Mouse (Mus musculus) limb, embryonic 13.5 days (tissue): ENCODE data around the gene Gde1. TPM values are rescaled to one million over a fixed set of nuclear protein-coding genes. Genes with fewer than 3 reads are reported as not detected.

ENCODE experiments used
- ATAC-seq: fragments of 200-750 bp; cut with Nextera tagmentation; 2 replicates; pipeline ENCODE4 v1.8.0; 2017; ENCODE audit warnings: low read depth, moderate number of reproducible peaks, moderate TSS enrichment; ENCODE audit not compliant: low FRiP score
- H3K27ac ChIP-seq: fragments of 300-500 bp; sonication (generic); 2 replicates; pipeline ENCODE4 v1.5.1; 2015; ENCODE audit warnings: inconsistent platforms, mild to moderate bottlenecking, moderate library complexity
- H3K27me3 ChIP-seq: fragments of 300-500 bp; sonication (generic); 2 replicates; pipeline ENCODE4 v1.6.1; 2015; ENCODE audit warnings: mild to moderate bottlenecking, inconsistent platforms
- H3K36me3 ChIP-seq: fragments of 300-500 bp; sonication (generic); 2 replicates; pipeline ENCODE4 v1.6.1; 2015; ENCODE audit warnings: inconsistent platforms, mild to moderate bottlenecking, moderate library complexity
- H3K4me1 ChIP-seq: fragments of 300-500 bp; sonication (generic); 2 replicates; pipeline ENCODE4 v1.6.1; 2015; ENCODE audit warnings: inconsistent platforms
- H3K4me2 ChIP-seq: fragments of 300-500 bp; sonication (generic); replicated peaks from 2 replicates; pipeline ENCODE4 v1.6.1; 2015; ENCODE audit warnings: inconsistent platforms, mild to moderate bottlenecking, moderate library complexity
- H3K4me3 ChIP-seq: fragments of 300-500 bp; sonication (generic); 2 replicates; pipeline ENCODE4 v1.5.1; 2015; ENCODE audit warnings: moderate library complexity, mild to moderate bottlenecking, inconsistent platforms
- H3K9ac ChIP-seq: fragments of 300-500 bp; sonication (generic); 2 replicates; pipeline ENCODE4 v1.6.1; 2015; ENCODE audit warnings: mild to moderate bottlenecking, inconsistent platforms
- H3K9me3 ChIP-seq: fragments of 300-500 bp; sonication (generic); 2 replicates; pipeline ENCODE4 v1.6.1; 2016; ENCODE audit warnings: inconsistent platforms
- WGBS: fragments of 180-500 bp; shearing (Covaris S2); methylation state at CpG from one replicate; pipeline ENCODE4 v1.1.7; 2015; 5-methylcytosine and 5-hydroxymethylcytosine counted together
- polyA plus RNA-seq: library from polyadenylated mRNA; unstranded; fragments of >200 nt; fragmentation: Nextera tagmentation; extraction: Ambion mirVana; gene quantifications from 2 replicates; pipeline ENCODE4 v1.2.1, GENCODE M21; 2015

Gene Gde1
- polyA plus RNA-seq, 1 experiment from 2014 or later: 80.4 TPM

GRCm38 (mm10) chr7:118728846-118729587, 23.4 kb upstream of the Gde1 start:
- ATAC-seq: no peak

GRCm38 (mm10) chr7:118725459-118725858, 19.9 kb upstream of the Gde1 start:
- no peak overlapping the region for H3K4me2 ChIP-seq
- ATAC-seq: no peak
- no peaks in the 10 kb centered on the region for H3K9me3 ChIP-seq
- H3K4me3 ChIP-seq: no peak overlapping the region
- H3K9ac ChIP-seq: no peak overlapping the region
- no peaks in the 10 kb centered on the region for H3K4me1 ChIP-seq
- 82% methylated on average over 2 of the region's 2 CpGs for WGBS
- H3K36me3 ChIP-seq: peaks cover 74% of the 10 kb centered on the region
- no peak overlapping the region for H3K27ac ChIP-seq
- no peaks in the 10 kb centered on the region for H3K27me3 ChIP-seq

More at GRCm38 (mm10) chr7:118728846-118729587, 23.4 kb upstream of the Gde1 start:
- Histone ChIP-seq H3K36me3 (peaks cover 85% of the 10 kb centered on the region), H3K4me3 (no peak overlapping the region), H3K9ac (no peak overlapping the region), H3K27me3 (no peaks in the 10 kb centered on the region), H3K9me3 (no peaks in the 10 kb centered on the region), H3K27ac (no peak overlapping the region), H3K4me2 (no peak overlapping the region), H3K4me1 (no peaks in the 10 kb centered on the region)
- 88% methylated on average over 13 of the region's 13 CpGs for WGBS

GRCm38 (mm10) chr7:118723927-118724326, 18.3 kb upstream of the Gde1 start:
- Histone ChIP-seq H3K9me3 (no peaks in the 10 kb centered on the region), H3K4me2 (no peak overlapping the region), H3K4me1 (no peaks in the 10 kb centered on the region), H3K27ac (no peak overlapping the region), H3K4me3 (no peak overlapping the region), H3K9ac (no peak overlapping the region), H3K36me3 (peaks cover 71% of the 10 kb centered on the region), H3K27me3 (no peaks in the 10 kb centered on the region)
- 94% methylated on average over 9 of the region's 9 CpGs for WGBS
- no peak for ATAC-seq

GRCm38 (mm10) chr7:118718066-118718465, 12.5 kb upstream of the Gde1 start:
- Histone ChIP-seq H3K27ac (no peak overlapping the region), H3K4me3 (no peak overlapping the region), H3K36me3 (peaks cover 50% of the 10 kb centered on the region), H3K4me1 (peaks cover 9% of the 10 kb centered on the region), H3K4me2 (no peak overlapping the region), H3K9ac (no peak overlapping the region), H3K9me3 (no peaks in the 10 kb centered on the region), H3K27me3 (no peaks in the 10 kb centered on the region)
- WGBS: 96% methylated on average over 4 of the region's 4 CpGs
- no peak for ATAC-seq

- no peak for ATAC-seq
- Histone ChIP-seq H3K27ac (no peak overlapping the region), H3K4me2 (no peak overlapping the region), H3K9ac (no peak overlapping the region), H3K4me3 (no peak overlapping the region), H3K27me3 (no peaks in the 10 kb centered on the region), H3K4me1 (peaks cover 11% of the 10 kb centered on the region), H3K36me3 (peaks cover 30% of the 10 kb centered on the region), H3K9me3 (no peaks in the 10 kb centered on the region)
- 94% methylated on average over 1 of the region's 1 CpGs for WGBS
Observed at GRCm38 (mm10) chr7:118714873-118715272, 9.3 kb upstream of the Gde1 start.

GRCm38 (mm10) chr7:118712228-118713173, 6.9 kb upstream of the Gde1 start, which contains the start of gene Ccp110:
Ccp110 (plus strand) TSS chr7:118712552.
- H3K27ac ChIP-seq: no peak within 1 kb of the TSS

GRCm38 (mm10) chr7:118710776-118711175, 5.2 kb upstream of the Gde1 start:
- no peak overlapping the region for H3K4me3 ChIP-seq
- no peak overlapping the region for H3K4me2 ChIP-seq
- no peak overlapping the region for H3K27ac ChIP-seq
- H3K36me3 ChIP-seq: peaks cover 11% of the 10 kb centered on the region
- no peak for ATAC-seq
- H3K4me1 ChIP-seq: peaks cover 15% of the 10 kb centered on the region
- H3K27me3 ChIP-seq: no peaks in the 10 kb centered on the region
- no peaks in the 10 kb centered on the region for H3K9me3 ChIP-seq
- 74% methylated on average over 5 of the region's 5 CpGs for WGBS
- no peak overlapping the region for H3K9ac ChIP-seq

More at GRCm38 (mm10) chr7:118712228-118713173, 6.9 kb upstream of the Gde1 start, which contains the start of gene Ccp110:
- 1% methylated on average over 48 of the region's 48 CpGs for WGBS
- H3K36me3 ChIP-seq: peaks cover 15% of the 10 kb centered on the region
- H3K4me1 ChIP-seq: peaks cover 11% of the 10 kb centered on the region
- peak within 1 kb of the TSS; percentile 72 for H3K9ac ChIP-seq
- peak; percentile 97 for ATAC-seq
- no peaks in the 10 kb centered on the region for H3K27me3 ChIP-seq
- peak within 1 kb of the TSS; percentile 88 for H3K4me3 ChIP-seq
- H3K4me2 ChIP-seq: peak within 1 kb of the TSS; percentile 74
- H3K9me3 ChIP-seq: no peaks in the 10 kb centered on the region

GRCm38 (mm10) chr7:118708002-118708401, 2.4 kb upstream of the Gde1 start:
- Histone ChIP-seq H3K4me2 (no peak overlapping the region), H3K4me1 (peaks cover 26% of the 10 kb centered on the region), H3K27ac (no peak overlapping the region), H3K36me3 (no peaks in the 10 kb centered on the region; the same call in 1 of the 2 replicates), H3K4me3 (no peak overlapping the region), H3K9ac (no peak overlapping the region), H3K27me3 (no peaks in the 10 kb centered on the region), H3K9me3 (no peaks in the 10 kb centered on the region)
- 74% methylated on average over 4 of the region's 4 CpGs for WGBS
- ATAC-seq: no peak

GRCm38 (mm10) chr7:118707216-118707615, 1.6 kb upstream of the Gde1 start:
- H3K36me3 ChIP-seq: no peaks in the 10 kb centered on the region; the same call in 1 of the 2 replicates
- no peak for ATAC-seq
- no peaks in the 10 kb centered on the region for H3K9me3 ChIP-seq
- H3K9ac ChIP-seq: no peak overlapping the region
- H3K27ac ChIP-seq: no peak overlapping the region
- H3K4me3 ChIP-seq: no peak overlapping the region
- H3K27me3 ChIP-seq: no peaks in the 10 kb centered on the region
- 74% methylated on average over 2 of the region's 2 CpGs for WGBS
- H3K4me1 ChIP-seq: peaks cover 24% of the 10 kb centered on the region
- no peak overlapping the region for H3K4me2 ChIP-seq

GRCm38 (mm10) chr7:118706488-118706887, 910 bp upstream of the Gde1 start:
- WGBS: 88% methylated on average over 5 of the region's 5 CpGs
- H3K9me3 ChIP-seq: no peaks in the 10 kb centered on the region
- no peak for ATAC-seq

GRCm38 (mm10) chr7:118706051-118706450, 473 bp upstream of the Gde1 start:
- 39% methylated on average over 6 of the region's 6 CpGs for WGBS

More at GRCm38 (mm10) chr7:118706488-118706887, 910 bp upstream of the Gde1 start:
- H3K36me3 ChIP-seq: no peaks in the 10 kb centered on the region; the same call in 1 of the 2 replicates
- peaks cover 24% of the 10 kb centered on the region for H3K4me1 ChIP-seq
- H3K9ac ChIP-seq: no peak overlapping the region
- no peak overlapping the region for H3K4me2 ChIP-seq
- no peak overlapping the region for H3K27ac ChIP-seq
- no peaks in the 10 kb centered on the region for H3K27me3 ChIP-seq
- H3K4me3 ChIP-seq: no peak overlapping the region

More at GRCm38 (mm10) chr7:118706051-118706450, 473 bp upstream of the Gde1 start:
- Histone ChIP-seq H3K36me3 (peaks cover 2% of the 10 kb centered on the region; the same call in 1 of the 2 replicates), H3K9me3 (no peaks in the 10 kb centered on the region), H3K4me3 (peak overlapping the region; percentile 85), H3K9ac (peak overlapping the region; percentile 92; the same call in 1 of the 2 replicates), H3K4me2 (peak overlapping the region; percentile 84), H3K27ac (no peak overlapping the region), H3K27me3 (no peaks in the 10 kb centered on the region), H3K4me1 (peaks cover 24% of the 10 kb centered on the region)
- ATAC-seq: no peak
